Mouse (Mus musculus) adrenal gland, adult 18-20 months (tissue): ENCODE measurements around the gene Gmcl1. TPM values are rescaled to one million over a fixed set of nuclear protein-coding genes. Genes with fewer than 3 reads are reported as not detected.
A peak's percentile ranks its signal among the peaks of the same experiment; 100 is the strongest.

ENCODE experiments used
- DNase-seq, 2 experiments: peaks; one replicate each; pipeline ENCODE4 v3.0.0; 2021 to 2022; ENCODE audit warnings: low spot score in 2 of 2
- total RNA-seq, 2 experiments: library from RNA; stranded (reverse); gene quantifications; 1 replicate in 1 of 2; 2 replicates in 1 of 2; pipeline ENCODE4 v1.2.3; 2021

Gene Gmcl1
- total RNA-seq, 2 experiments from 2014 or later: 11.9 to 17.8 TPM

DNA sequence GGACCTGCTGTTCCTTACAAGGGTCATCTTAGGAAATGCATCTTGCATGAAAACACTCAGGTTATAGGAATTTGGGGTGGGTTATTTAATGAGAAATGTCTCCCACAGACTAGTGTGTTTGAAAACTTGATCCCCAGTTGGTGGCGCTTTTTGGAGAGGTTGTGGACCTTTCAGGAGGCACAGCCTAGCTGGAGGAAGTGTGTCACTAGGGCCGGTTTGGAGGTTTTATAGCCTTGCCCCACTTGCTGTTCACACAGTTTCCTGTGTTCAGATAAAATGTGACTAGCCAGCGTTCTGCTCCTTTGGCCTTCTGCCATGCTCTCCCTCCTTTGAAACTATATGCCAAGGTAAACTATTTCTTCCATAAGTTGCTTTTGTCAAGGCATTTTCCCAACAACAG, 7.5 kb upstream of the Gmcl1 start:
- DNase-seq: no peak

DNA sequence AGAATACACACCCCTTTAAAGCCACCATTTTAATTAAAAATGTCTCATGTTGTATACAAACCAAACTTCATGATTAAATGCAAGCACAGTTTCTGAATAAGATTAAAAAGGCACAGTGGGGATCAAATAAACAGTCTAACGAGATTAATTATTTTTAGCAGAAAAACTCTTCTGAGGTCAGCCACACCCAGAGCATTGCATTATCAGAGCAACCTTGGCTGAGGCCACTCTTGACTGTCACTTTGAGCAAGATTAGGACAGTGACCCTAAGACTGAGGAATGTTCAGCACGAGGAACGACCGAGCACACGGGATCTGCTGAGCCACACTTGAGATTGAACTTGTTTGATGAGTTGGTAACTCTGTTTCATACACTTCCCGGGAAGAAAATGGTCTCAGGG, 3.6 kb upstream of the Gmcl1 start:
- DNase-seq: no peak

- no peak for DNase-seq
Observed at GRCm38 (mm10) chr6:86736313-86736712, 3.1 kb upstream of the Gmcl1 start.

DNA sequence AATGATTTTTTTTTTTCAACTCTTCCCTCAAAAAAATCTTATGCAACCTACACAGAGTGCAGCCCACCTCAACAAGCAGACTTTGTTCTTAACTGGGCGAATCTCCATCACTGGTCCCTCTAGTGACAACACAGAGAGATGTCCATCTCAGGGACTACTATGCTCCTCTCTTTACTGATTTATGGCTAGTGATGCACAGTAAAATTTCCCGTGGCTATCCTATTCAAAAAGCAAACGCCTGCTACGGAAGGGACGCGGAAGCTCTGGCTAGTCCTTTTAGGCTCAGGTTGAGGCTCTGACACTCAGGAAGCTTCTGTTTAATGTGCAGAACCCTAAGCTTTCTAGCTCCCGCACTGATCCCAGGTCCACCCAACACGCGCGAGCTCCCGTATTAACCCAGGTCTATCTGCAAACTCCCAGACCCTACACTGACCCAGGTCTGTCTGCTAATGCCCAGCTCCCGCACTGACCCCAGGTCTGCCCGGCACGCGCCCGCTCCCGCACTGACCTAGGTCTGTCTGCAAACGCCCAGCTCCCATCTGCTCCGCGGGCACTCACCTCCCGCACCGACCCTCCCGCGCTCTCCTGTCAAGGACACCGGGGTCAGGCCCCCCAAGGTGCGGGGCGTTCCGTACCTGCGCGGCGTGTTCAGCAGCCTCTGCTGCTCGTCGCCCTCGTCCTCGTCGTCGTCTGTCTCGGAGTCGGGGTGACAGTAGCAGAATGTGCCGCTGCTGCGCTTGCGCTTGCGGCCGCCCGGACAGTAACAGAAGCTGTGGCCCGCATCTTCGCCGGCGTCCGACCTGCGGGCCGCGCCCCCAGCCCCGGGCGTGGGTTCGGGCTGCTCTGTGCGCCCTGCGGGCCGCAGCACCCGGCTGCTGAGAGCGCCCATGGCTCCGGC, 658 bp downstream of the Gmcl1 start:
- DNase-seq: peak; percentile 42 to 43

DNA sequence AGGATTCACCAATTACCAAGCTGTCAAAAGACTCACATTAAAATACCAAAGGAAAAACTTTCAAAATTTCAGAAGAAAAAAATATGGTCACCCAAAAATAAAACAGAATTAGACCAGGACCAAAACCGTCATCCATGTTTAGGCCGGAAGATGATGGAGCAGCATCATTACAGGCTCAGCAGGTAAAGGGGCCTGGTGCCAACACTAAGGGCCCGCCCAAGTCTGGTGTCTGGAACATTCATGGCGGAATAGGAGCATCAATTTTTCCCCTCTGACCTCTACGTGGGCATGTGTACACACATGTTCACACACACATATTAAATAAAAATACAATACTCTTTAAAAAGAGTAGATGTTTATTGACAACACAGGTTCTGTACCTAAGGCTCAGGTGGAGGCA, 4.5 kb downstream of the Gmcl1 start:
- DNase-seq: no peak

DNA sequence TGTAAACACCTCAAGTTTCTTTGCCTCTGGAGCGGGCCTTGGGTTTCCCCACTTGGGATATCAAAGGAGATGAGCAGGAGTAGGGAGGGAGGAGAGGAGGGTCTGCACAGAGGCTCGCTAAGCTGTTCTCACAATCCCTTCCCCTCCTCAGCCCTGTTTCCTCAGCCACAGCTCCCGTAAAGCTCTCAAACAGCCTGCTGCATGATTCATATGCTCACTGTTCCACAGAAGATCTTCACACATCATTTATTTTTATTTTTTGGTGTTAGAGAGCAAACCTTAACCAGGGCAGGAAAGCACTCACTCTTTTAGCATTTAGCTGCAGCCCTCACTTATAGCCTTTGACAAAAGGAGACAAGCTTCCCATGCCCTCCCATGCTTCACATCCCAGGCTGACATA, 11.2 kb downstream of the Gmcl1 start:
- no peak for DNase-seq

GRCm38 (mm10) chr6:86708072-86708774, 25.0 kb downstream of the Gmcl1 start:
- no peak for DNase-seq

GRCm38 (mm10) chr6:86702577-86702976, 30.6 kb downstream of the Gmcl1 start:
- no peak for DNase-seq

DNA sequence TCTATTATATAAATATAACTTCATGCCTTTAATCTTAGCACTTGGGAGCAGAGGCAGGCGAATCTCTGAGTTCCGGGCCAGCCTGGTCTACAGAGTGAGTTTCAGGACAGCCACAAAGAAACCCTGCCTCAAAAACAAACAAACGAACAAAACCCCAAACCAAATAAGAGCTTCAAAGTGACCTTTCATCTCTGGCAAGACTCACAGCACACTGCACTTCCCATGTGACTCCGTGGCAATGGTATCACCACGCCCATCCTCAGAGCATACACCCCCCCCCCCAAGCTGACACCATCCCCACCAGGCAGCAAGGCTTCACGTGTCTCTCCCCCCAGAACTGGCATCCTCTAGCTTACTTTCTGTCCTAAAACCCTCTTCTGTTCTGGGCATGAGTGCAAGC, 35.3 kb downstream of the Gmcl1 start:
- no peak for DNase-seq

- DNase-seq: no peak
Observed at GRCm38 (mm10) chr6:86696213-86696612, 37.0 kb downstream of the Gmcl1 start.

DNA sequence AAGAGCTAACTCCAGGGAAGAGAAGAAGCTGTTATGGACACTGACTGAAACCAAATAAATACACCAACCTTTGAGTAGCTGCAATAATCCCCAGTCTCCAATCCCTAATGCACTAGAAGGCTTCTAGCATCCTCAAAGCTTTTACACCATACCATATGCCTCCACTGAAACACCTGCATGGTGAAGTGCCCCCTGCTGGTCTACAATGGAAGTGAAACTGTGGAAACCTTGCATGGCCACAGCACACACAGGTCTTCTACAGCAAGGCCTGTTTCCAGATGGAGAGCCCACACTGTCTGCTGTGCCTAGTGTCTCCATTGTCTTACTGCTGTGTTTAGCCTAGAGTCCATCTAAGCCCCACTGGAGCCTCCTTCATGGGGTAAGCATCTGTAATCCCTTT, 38.7 kb downstream of the Gmcl1 start:
- DNase-seq: peak; percentile 52 to 57

GRCm38 (mm10) chr6:86689671-86690070, 43.5 kb downstream of the Gmcl1 start:
- DNase-seq: no peak

DNA sequence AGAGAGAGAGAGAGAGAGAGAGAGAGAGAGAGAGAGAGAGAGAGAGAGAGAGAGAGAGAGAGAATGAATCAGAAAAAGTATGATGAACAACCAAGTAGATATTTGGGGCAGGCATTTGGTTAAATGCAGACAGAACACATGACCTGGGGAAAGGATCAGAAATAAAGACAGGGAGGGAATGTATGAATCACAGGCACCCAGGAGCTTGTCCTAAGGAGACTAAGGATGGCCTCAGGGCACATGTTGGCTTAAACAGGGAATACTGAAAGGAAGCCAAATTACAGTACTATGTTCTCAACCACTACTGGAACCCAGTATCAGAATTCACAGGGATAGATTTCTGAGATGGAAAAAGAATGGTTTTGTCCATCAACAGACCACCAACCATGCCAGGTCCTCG, 46.2 kb downstream of the Gmcl1 start:
- DNase-seq: no peak

- DNase-seq: no peak
Observed at GRCm38 (mm10) chr6:86684655-86685011, 48.5 kb downstream of the Gmcl1 start.

GRCm38 (mm10) chr6:86683872-86684654, 49.1 kb downstream of the Gmcl1 start, which contains the start of gene Snrnp27:
Gene Snrnp27 (minus strand): TSS chr6:86684522.
- DNase-seq: peak; percentile 94 to 95

DNA sequence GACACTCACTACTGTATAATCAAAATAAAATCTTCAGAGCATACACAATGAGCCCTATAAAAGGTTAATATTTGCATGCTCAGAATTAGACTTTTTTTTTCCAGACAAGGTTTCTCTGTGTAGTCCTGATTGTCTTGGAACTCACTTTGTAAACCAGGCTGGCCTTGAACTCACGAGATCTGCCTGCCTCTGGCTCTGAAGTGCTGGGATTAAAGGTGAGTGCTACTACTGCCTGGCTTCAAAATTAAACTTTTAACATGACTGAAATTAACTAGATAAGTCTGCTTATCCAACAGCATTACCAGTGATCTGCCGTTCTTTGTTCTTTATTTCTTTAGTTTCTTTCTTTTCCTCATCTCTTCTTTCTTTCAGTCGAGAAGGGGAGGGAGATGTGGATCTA, 51.9 kb downstream of the Gmcl1 start:
- DNase-seq: no peak

- DNase-seq: no peak
Observed at GRCm38 (mm10) chr6:86678341-86678740, 54.8 kb downstream of the Gmcl1 start.

DNA sequence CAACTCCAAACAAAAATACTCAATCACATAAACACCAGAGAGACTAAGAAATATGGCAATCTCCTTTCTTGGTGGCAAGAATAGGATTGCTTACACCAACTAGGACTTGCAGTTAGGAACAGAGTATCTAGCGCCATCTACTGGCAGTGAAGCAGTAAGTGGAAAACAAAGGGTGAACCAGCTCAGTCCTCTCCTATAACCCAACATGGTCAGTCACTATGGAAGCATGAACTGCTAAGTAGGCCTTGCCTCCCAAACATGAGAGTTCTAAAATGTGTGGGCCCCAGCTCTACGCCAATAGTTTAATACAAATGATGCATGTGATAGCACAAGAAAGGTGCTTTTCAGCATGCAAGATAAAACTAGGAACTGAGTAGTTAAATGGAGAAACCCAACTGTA, 62.3 kb downstream of the Gmcl1 start:
- peak in 1 of 2 experiments; percentile 46 for DNase-seq

DNA sequence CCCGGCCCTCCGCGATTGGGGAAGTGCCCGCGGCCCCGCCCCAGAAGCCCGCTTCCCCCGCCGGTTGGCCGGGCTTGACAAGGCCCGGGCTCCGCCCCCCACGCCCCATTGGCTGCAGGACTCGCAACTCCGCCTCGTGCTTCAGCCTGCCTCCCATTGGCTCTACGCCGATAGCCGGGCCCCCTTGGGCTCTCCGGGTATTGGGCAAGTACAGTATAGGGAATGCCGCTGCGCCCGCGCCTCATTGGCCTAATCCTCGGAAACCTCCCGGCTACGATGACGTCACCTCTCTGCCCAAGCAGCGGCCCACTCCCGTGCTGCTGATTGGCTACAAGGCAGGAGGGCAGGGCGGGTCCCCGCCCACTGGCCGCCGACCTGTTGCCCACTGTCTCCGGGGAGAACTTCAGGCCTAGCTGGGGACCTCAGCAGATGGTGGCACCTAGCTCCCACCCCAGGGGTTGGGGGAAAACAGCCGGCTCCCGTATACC, 63.9 kb downstream of the Gmcl1 start:
- peak; percentile 97 to 98 for DNase-seq

DNA sequence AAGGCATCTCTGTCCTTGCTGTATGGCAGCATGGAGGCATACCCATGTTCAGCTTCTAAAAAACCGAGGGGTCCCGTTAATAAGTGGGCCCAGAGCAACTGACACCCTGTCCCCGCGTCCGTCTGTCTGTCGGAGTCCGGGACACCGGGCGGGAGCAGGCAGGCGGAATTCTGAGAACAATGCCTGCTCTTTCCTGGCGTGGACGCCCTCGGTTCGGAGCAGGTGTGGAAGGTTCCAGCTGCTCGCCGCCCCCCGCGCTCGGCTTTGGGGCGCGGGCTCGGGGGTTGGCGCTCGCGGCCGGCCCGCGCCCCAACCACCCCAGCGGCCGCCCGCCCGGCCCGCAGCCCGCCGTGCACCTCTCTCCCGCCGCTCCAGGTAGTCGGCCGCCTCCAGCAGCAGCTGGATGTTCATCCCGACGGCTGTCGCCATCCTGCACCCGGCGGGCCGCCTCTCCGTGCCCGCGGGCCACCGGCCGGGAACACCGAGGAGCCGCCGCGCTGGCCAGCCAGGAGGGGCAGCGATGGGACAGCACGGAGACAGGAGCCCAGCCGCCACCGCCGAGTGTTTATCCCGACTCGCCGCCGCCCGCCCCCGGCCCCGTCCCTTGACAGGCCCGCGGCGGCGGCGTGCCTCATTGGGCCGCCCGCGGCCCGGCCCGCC, 64.5 kb downstream of the Gmcl1 start, which contains the start of gene Mxd1:
Gene Mxd1 (minus strand): TSS at position 582 of the 660 bp plus-strand sequence.
- DNase-seq: peak in 1 of 2 experiments; percentile 21

DNA sequence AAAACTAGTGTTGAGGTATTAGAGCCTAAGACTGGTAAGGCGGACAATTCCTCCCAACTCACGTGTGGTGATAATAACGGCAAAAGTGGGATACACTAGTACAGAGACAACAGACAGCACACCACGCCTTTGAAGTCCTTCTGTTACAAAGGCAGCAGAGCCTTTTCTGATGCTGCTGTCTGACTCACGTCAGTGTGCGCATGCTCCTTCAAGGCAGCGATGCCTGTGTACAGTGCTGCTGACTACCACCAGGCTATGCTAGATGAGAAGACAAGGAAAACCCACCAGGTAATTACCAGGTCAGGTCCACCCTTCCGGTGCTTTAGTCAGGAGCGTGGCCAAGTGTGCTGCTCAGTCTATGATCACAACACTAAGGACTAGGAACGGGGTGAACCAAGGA, 66.1 kb downstream of the Gmcl1 start:
- no peak for DNase-seq
